Mouse (Mus musculus): Measurements from ENCODE around the gene Hoxd9. TPM values are rescaled to one million over a fixed set of nuclear protein-coding genes. Genes with fewer than 3 reads are reported as not detected.

Hoxd9 gene
- total RNA-seq, 2 experiments from 2014 or later: 0.19 to 0.22 TPM

- no peak for DNase-seq
- intact Hi-C loops (cut with DNase I): no loop called here
These were observed 2.1 kb upstream of the Hoxd9 start for GRCm38 (mm10) chr2:74695383-74695782.

GRCm38 (mm10) chr2:74695813-74696430, 1.6 kb upstream of the Hoxd9 start:
- intact Hi-C loops (cut with DNase I): no loop called here
- DNase-seq: no peak

- DNase-seq: no peak
- intact Hi-C loops (cut with DNase I): no loop called here
These were observed 838 bp upstream of the Hoxd9 start for GRCm38 (mm10) chr2:74696442-74697335.

GRCm38 (mm10) chr2:74698201-74699052, 900 bp downstream of the Hoxd9 start:
- no peak for DNase-seq
- intact Hi-C loops (cut with DNase I): no loop called here

GRCm38 (mm10) chr2:74699053-74699430, 1.5 kb downstream of the Hoxd9 start:
- DNase-seq: no peak
- intact Hi-C loops (cut with DNase I): no loop called here

GRCm38 (mm10) chr2:74699664-74700545, 2.4 kb downstream of the Hoxd9 start:
- intact Hi-C loops (cut with DNase I): loop anchor here (5.0 to 10.0 kb wide), 2 partner anchors 452 to 1085 kb away; no protein-coding TSS in a partner anchor
- no peak for DNase-seq

GRCm38 (mm10) chr2:74700546-74701112, 3.1 kb downstream of the Hoxd9 start:
- intact Hi-C loops (cut with DNase I): loop anchor here (5.0 to 10.0 kb wide), 2 partner anchors 452 to 1084 kb away; no protein-coding TSS in a partner anchor
- DNase-seq: no peak

- intact Hi-C loops (cut with DNase I): loop anchor here (1.0 to 10.0 kb wide), 5 partner anchors 437 to 1083 kb away; no protein-coding TSS in a partner anchor
- peak; percentile 82 to 89 for DNase-seq
These were observed 4.7 kb downstream of the Hoxd9 start for GRCm38 (mm10) chr2:74701949-74702819.

GRCm38 (mm10) chr2:74702820-74703219, 5.3 kb downstream of the Hoxd9 start:
- no peak for DNase-seq
- intact Hi-C loops (cut with DNase I): loop anchor here (1.0 to 10.0 kb wide), 5 partner anchors 436 to 1082 kb away; no protein-coding TSS in a partner anchor

- no peak for DNase-seq
- intact Hi-C loops (cut with DNase I): loop anchor here (2.0 to 10.0 kb wide), 4 partner anchors 435 to 1081 kb away; no protein-coding TSS in a partner anchor
These were observed 5.8 kb downstream of the Hoxd9 start for GRCm38 (mm10) chr2:74703317-74703716.

GRCm38 (mm10) chr2:74703720-74704392, 6.3 kb downstream of the Hoxd9 start:
- intact Hi-C loops (cut with DNase I): loop anchor here (2.0 to 10.0 kb wide), 4 partner anchors 435 to 1081 kb away; no protein-coding TSS in a partner anchor
- DNase-seq: no peak

GRCm38 (mm10) chr2:74704393-74704998, 7.0 kb downstream of the Hoxd9 start, which contains the start of gene Hoxd8:
Hoxd8 (plus strand) TSS chr2:74704615.
- no peak for DNase-seq
- intact Hi-C loops (cut with DNase I): loop anchor here (5.0 to 10.0 kb wide), 2 partner anchors 448 to 1080 kb away; no protein-coding TSS in a partner anchor

GRCm38 (mm10) chr2:74704999-74705466, 7.5 kb downstream of the Hoxd9 start:
- intact Hi-C loops (cut with DNase I): loop anchor here (5.0 to 10.0 kb wide), 2 partner anchors 447 to 1080 kb away; no protein-coding TSS in a partner anchor
- DNase-seq: no peak

- DNase-seq: no peak
- intact Hi-C loops (cut with DNase I): loop anchor here (10.0 kb wide), 1 partner anchor 1079 kb away; no protein-coding TSS in a partner anchor
These were observed 8.1 kb downstream of the Hoxd9 start for GRCm38 (mm10) chr2:74705467-74706089.

GRCm38 (mm10) chr2:74706393-74706960, 8.9 kb downstream of the Hoxd9 start:
- intact Hi-C loops (cut with DNase I): loop anchor here (10.0 kb wide), 1 partner anchor 1078 kb away; no protein-coding TSS in a partner anchor
- no peak for DNase-seq

- intact Hi-C loops (cut with DNase I): loop anchor here (10.0 kb wide), 1 partner anchor 1077 kb away; no protein-coding TSS in a partner anchor
- DNase-seq: no peak
These were observed 10.1 kb downstream of the Hoxd9 start for GRCm38 (mm10) chr2:74707599-74707998.

Data from heart, postnatal 10 days (tissue).